Mouse (Mus musculus) bone marrow macrophage, adult 2 months (primary cell): ENCODE measurements around the gene Gm20481. TPM values are rescaled to one million over a fixed set of nuclear protein-coding genes. Genes with fewer than 3 reads are reported as not detected.
A peak's percentile ranks its signal among the peaks of the same experiment; 100 is the strongest.
"Not testable (repeated sequence)": the region's sequence is repeated elsewhere in the genome, so short reads cannot be mapped to it uniquely, and the experiment has no call there.

Experiments used
- H3K27ac ChIP-seq: 2 replicates; pipeline ENCODE4 v1.5.1; 2012; ENCODE audit warnings: low read depth, low read length; ENCODE audit not compliant: insufficient read depth
- H3K4me1 ChIP-seq: 2 replicates; pipeline ENCODE4 v1.6.1; 2012; ENCODE audit warnings: low read length; ENCODE audit not compliant: control insufficient read depth, insufficient read depth
- H3K4me3 ChIP-seq: 2 replicates; pipeline ENCODE4 v1.5.1; 2012; ENCODE audit warnings: mild to moderate bottlenecking, low read length, moderate library complexity; ENCODE audit not compliant: insufficient read depth
- CTCF ChIP-seq: IDR thresholded peaks from 2 replicates; pipeline ENCODE4 v1.5.1; 2012; ENCODE audit warnings: low read depth, mild to moderate bottlenecking, low read length, moderate library complexity
- POLR2A ChIP-seq: IDR thresholded peaks from 2 replicates; pipeline ENCODE4 v1.6.1; 2012; ENCODE audit warnings: mild to moderate bottlenecking, low read depth, low read length, borderline replicate concordance
- polyA plus RNA-seq: library from polyadenylated mRNA; stranded (reverse); fragments of >200 nt; gene quantifications from 2 replicates; pipeline ENCODE4 v1.2.4, GENCODE M21; 2012; ENCODE audit not compliant: missing spikeins, insufficient read depth, insufficient read length

The Gm20481 gene
- polyA plus RNA-seq: not detected in 2 replicates

- H3K4me1 ChIP-seq: peaks cover 17% of the 10 kb centered on the region
- not testable (repeated sequence) for H3K27ac ChIP-seq, H3K4me3 ChIP-seq
Observed at GRCm38 (mm10) chr17:34969822-34970221, at the start of gene Gm20481. Gene Gm20481 (plus strand): TSS chr17:34969912.

DNA sequence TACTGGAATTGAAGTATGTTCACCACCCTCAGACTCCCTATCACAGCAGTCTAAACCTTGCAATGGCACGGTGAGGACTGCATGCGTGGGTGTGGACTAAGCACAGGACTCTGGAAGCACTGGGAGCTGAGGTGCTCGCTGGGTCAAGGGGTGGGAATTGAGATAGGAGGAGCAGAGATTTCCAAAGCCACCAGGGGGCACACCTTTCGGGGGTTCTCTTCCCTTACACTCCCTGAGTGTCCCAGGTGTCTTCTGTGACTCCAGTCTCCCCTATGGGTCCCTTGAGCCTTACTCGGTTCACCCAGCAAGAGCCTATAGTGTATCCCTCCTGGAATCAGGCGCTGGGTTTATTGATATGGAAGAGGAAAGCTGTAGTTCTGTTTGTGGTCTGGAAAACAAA lies 46.8 kb upstream of the Gm20481 start:
- no peak for TF ChIP-seq POLR2A
- peak; percentile 8; the same call in 1 of the 2 replicates for TF ChIP-seq CTCF
- H3K27ac ChIP-seq: no peak overlapping the region
- peaks cover 12% of the 10 kb centered on the region for H3K4me1 ChIP-seq
- no peak overlapping the region for H3K4me3 ChIP-seq

- Histone ChIP-seq H3K4me3 (no peak overlapping the region), H3K27ac (peak overlapping the region; percentile 85), H3K4me1 (peaks cover 12% of the 10 kb centered on the region)
- TF ChIP-seq CTCF (no peak), POLR2A (no peak)
Observed at GRCm38 (mm10) chr17:34924258-34924657, 45.5 kb upstream of the Gm20481 start.

DNA sequence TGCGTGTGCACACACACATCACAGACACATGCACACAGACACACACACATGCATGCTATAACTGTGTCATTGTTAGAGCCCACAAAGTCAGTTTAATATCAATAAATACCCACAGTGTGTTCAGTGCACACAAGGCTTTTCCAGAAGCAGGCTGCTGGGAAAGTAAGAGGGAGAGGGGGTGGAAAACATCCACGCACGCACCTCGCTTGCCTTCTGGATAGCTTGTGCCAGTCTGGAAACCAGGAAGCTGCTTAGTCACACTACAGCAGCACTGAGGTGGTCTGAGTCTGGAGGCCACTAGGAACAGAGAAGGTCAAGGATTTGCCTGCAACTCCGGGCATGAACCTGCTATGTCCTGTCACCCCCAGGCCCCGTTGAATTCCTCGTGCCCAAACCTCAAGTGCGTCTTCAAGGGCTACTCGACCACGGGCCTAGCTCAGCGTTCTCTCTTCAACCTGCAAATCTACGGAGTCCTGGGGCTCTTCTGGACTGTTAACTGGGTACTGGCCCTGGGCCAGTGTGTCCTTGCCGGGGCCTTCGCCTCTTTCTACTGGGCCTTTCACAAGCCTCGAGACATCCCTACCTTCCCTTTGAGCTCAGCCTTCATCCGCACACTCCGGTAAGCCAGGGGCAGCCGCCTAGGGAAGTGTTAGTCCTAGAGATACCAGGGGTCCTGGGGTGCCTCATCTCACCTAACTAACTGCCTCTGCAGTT lies 42.2 kb upstream of the Gm20481 start:
- TF ChIP-seq POLR2A (no peak), CTCF (no peak)
- H3K4me3 ChIP-seq: no peak overlapping the region
- peaks cover 15% of the 10 kb centered on the region for H3K4me1 ChIP-seq
- no peak overlapping the region for H3K27ac ChIP-seq

- Histone ChIP-seq H3K27ac (no peak overlapping the region), H3K4me1 (peaks cover 22% of the 10 kb centered on the region), H3K4me3 (no peak overlapping the region)
- TF ChIP-seq CTCF (no peak), POLR2A (no peak)
Observed at GRCm38 (mm10) chr17:34928841-34929240, 40.9 kb upstream of the Gm20481 start.

DNA sequence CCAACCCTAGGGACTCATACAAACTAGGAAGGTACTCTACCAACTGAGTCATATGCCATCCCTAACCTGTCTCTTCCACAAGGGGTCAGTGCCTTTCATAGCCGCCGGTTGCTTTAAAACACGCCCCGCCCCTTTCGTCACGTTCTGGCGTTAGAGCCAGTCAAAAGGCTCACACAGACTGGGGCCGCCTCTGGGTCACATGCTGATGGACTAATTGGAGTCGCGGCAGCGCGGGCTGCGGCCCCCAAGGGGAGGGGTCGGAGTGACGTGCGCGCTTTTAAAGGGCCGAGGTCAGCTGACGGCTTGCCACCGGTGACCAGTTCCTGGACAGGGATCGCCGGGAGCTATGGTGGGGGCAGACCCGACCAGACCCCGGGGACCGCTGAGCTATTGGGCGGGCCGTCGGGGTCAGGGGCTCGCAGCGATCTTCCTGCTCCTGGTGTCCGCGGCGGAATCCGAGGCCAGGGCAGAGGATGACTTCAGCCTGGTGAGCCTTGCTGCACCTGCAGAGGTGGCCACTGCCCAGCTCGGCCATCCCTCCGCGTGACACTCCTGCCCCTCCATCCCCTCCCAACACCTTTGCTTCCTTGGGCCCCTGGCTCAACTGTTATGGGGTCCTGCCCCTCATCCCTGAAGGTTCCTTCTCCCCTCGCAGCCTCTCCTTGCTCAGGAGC lies 38.5 kb upstream of the Gm20481 start, which contains the start of gene Neu1:
Neu1 (plus strand) TSS at position 193 of the 674 bp plus-strand sequence.
- peak within 1 kb of the TSS; percentile 62 for H3K27ac ChIP-seq
- H3K4me3 ChIP-seq: peak within 1 kb of the TSS; percentile 88
- H3K4me1 ChIP-seq: peaks cover 32% of the 10 kb centered on the region
- TF ChIP-seq POLR2A: peak; percentile 89; the same call in 1 of the 2 replicates
- TF ChIP-seq CTCF: no peak

GRCm38 (mm10) chr17:34931735-34932098 lies 38.0 kb upstream of the Gm20481 start:
- Histone ChIP-seq H3K4me1 (peaks cover 32% of the 10 kb centered on the region), H3K4me3 (peak overlapping the region; percentile 88), H3K27ac (peak overlapping the region; percentile 62)
- TF ChIP-seq CTCF (no peak), POLR2A (no peak)

DNA sequence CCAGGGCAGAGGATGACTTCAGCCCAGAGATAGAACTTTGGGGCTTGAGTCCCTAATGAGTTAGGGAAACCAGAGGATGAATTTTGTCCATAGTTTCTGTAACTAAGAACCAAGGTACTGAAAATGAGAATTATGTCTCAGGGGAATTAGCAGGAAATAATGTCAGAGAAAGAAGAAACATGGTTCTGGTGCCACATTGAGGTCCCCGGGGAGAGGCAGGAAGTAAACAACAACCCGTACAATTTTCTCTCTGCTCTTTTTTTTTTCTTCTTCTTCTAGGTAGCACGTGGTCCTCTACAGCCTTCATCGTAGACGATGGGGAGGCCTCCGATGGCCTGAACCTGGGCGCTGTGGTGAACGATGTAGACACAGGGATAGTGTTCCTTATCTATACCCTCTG lies 37.4 kb upstream of the Gm20481 start:
- Histone ChIP-seq H3K4me1 (peaks cover 34% of the 10 kb centered on the region), H3K27ac (no peak overlapping the region), H3K4me3 (peak overlapping the region; percentile 88)
- TF ChIP-seq POLR2A (no peak), CTCF (no peak)

GRCm38 (mm10) chr17:34934031-34934430 lies 35.7 kb upstream of the Gm20481 start:
- TF ChIP-seq POLR2A (no peak), CTCF (no peak)
- no peak overlapping the region for H3K27ac ChIP-seq
- H3K4me1 ChIP-seq: peaks cover 44% of the 10 kb centered on the region
- H3K4me3 ChIP-seq: no peak overlapping the region

GRCm38 (mm10) chr17:34934830-34935229 lies 34.9 kb upstream of the Gm20481 start:
- Histone ChIP-seq H3K27ac (peak overlapping the region; percentile 37), H3K4me3 (peak overlapping the region; percentile 36), H3K4me1 (peaks cover 46% of the 10 kb centered on the region)
- TF ChIP-seq POLR2A: no peak
- TF ChIP-seq CTCF: no peak
